Mouse (Mus musculus) MEL (cell line): Measurements from ENCODE around the gene Rtcb. TPM values are rescaled to one million over a fixed set of nuclear protein-coding genes. Genes with fewer than 3 reads are reported as not detected.
A peak's percentile ranks its signal among the peaks of the same experiment; 100 is the strongest.

Source experiments
- DNase-seq: peaks from one replicate; pipeline ENCODE4 v3.0.0; 2011; ENCODE audit warnings: low read depth, low spot score
- H3K27ac ChIP-seq: 2 replicates; pipeline ENCODE4 v1.5.1; 2012; ENCODE audit warnings: low read depth, mild to moderate bottlenecking, control low read depth, low read length, moderate library complexity; ENCODE audit not compliant: control insufficient read depth
- H3K27me3 ChIP-seq, 2 experiments: fragments of 150-350 bp in 1 of 2; sonication (generic) in 1 of 2; 2 replicates each; pipeline ENCODE4 v1.6.1; 2012; ENCODE audit warnings: low read length in 2 of 2, mild to moderate bottlenecking in 2 of 2, improper control_type of control experiment in 1 of 2, moderate library complexity in 1 of 2; ENCODE audit not compliant: insufficient read depth in 2 of 2, control insufficient read depth in 1 of 2
- H3K36me3 ChIP-seq, 2 experiments: 2 replicates each; pipeline ENCODE4 v1.6.1; 2012 to 2014; ENCODE audit warnings: low read length in 2 of 2, improper control_type of control experiment in 1 of 2, inconsistent platforms in 1 of 2, mild to moderate bottlenecking in 1 of 2; ENCODE audit not compliant: insufficient read depth in 2 of 2, control insufficient read depth in 1 of 2
- H3K4me1 ChIP-seq, 2 experiments: fragments of 150-350 bp in 1 of 2; sonication (generic) in 1 of 2; 2 replicates each; pipeline ENCODE4 v1.6.1; 2012; ENCODE audit warnings: low read length in 2 of 2, improper control_type of control experiment in 1 of 2, mild to moderate bottlenecking in 1 of 2; ENCODE audit not compliant: insufficient read depth in 2 of 2, control insufficient read depth in 1 of 2
- H3K4me3 ChIP-seq, 2 experiments: fragments of 150-350 bp in 1 of 2; sonication (generic) in 1 of 2; 2 replicates each; pipeline ENCODE4 v1.5.1; 2012; ENCODE audit warnings: low read depth in 2 of 2, low read length in 2 of 2, mild to moderate bottlenecking in 2 of 2, moderate library complexity in 2 of 2, control low read depth in 1 of 2, improper control_type of control experiment in 1 of 2; ENCODE audit not compliant: control insufficient read depth in 1 of 2, insufficient read depth in 1 of 2
- H3K79me2 ChIP-seq: 2 replicates; pipeline ENCODE4 v1.6.1; 2012; ENCODE audit warnings: mild to moderate bottlenecking, low read length, moderate library complexity; ENCODE audit not compliant: control insufficient read depth, poor library complexity, insufficient read depth
- H3K9ac ChIP-seq: 2 replicates; pipeline ENCODE4 v1.6.1; 2012; ENCODE audit warnings: low read depth, mild to moderate bottlenecking, control low read depth, low read length, moderate library complexity; ENCODE audit not compliant: control insufficient read depth, poor library complexity, severe bottlenecking
- H3K9me3 ChIP-seq: fragments of 150-350 bp; sonication (generic); replicated peaks from 2 replicates; pipeline ENCODE4 v1.6.1; 2012; ENCODE audit warnings: mild to moderate bottlenecking, low read length, improper control_type of control experiment, moderate library complexity; ENCODE audit not compliant: insufficient read depth
- CHD2 ChIP-seq: IDR thresholded peaks from 2 replicates; pipeline ENCODE4 v1.6.1; 2011; ENCODE audit warnings: low read length, improper control_type of control experiment
- ETS1 ChIP-seq: IDR thresholded peaks from 2 replicates; pipeline ENCODE4 v1.6.1; 2012; ENCODE audit warnings: low read depth, mild to moderate bottlenecking, inconsistent platforms, low read length, improper control_type of control experiment, moderate library complexity
- GABPA ChIP-seq: IDR thresholded peaks from 2 replicates; pipeline ENCODE4 v1.6.1; 2012; ENCODE audit warnings: low read depth, mild to moderate bottlenecking, inconsistent platforms, low read length, improper control_type of control experiment, moderate library complexity
- HCFC1 ChIP-seq: IDR thresholded peaks from 2 replicates; pipeline ENCODE4 v1.6.1; 2012; ENCODE audit warnings: low read depth, mild to moderate bottlenecking, inconsistent platforms, low read length, improper control_type of control experiment, moderate library complexity
- JUND ChIP-seq: IDR thresholded peaks from 2 replicates; pipeline ENCODE4 v1.6.1; 2011; ENCODE audit warnings: low read depth, mild to moderate bottlenecking, improper control_type of control experiment, low read length
- MAFK ChIP-seq: IDR thresholded peaks from 2 replicates; pipeline ENCODE4 v1.6.1; 2011; ENCODE audit warnings: low read depth, mild to moderate bottlenecking, low read length, improper control_type of control experiment, borderline replicate concordance
- MAX ChIP-seq: IDR thresholded peaks from 2 replicates; pipeline ENCODE4 v1.6.1; 2011; ENCODE audit warnings: low read length, improper control_type of control experiment
- MAZ ChIP-seq: IDR thresholded peaks from 2 replicates; pipeline ENCODE4 v1.6.1; 2012; ENCODE audit warnings: low read depth, mild to moderate bottlenecking, inconsistent platforms, low read length, improper control_type of control experiment
- MEF2A ChIP-seq: IDR thresholded peaks from 2 replicates; pipeline ENCODE4 v1.6.1; 2014; ENCODE audit warnings: low read depth, mild to moderate bottlenecking, inconsistent platforms, low read length, improper control_type of control experiment; ENCODE audit not compliant: poor library complexity, insufficient replicate concordance, severe bottlenecking; ENCODE audit errors: extremely low read depth
- NELFE ChIP-seq: IDR thresholded peaks from 2 replicates; pipeline ENCODE4 v1.6.1; 2011; ENCODE audit warnings: low read depth, low read length, improper control_type of control experiment
- POLR2A ChIP-seq, 2 experiments: IDR thresholded peaks; 2 replicates each; pipeline ENCODE4 v1.6.1; 2011 to 2012; ENCODE audit warnings: low read length in 2 of 2, mild to moderate bottlenecking in 2 of 2, control low read depth in 1 of 2, improper control_type of control experiment in 1 of 2, low read depth in 1 of 2, moderate library complexity in 1 of 2; ENCODE audit not compliant: control insufficient read depth in 1 of 2, insufficient read depth in 1 of 2, poor library complexity in 1 of 2
- POLR2AphosphoS5 ChIP-seq: IDR thresholded peaks from 2 replicates; pipeline ENCODE4 v1.6.1; 2012; ENCODE audit warnings: low read depth, borderline replicate concordance, mild to moderate bottlenecking, inconsistent platforms, low read length, moderate library complexity, mixed read lengths
- RCOR1 ChIP-seq: IDR thresholded peaks from 2 replicates; pipeline ENCODE4 v1.6.1; 2012; ENCODE audit warnings: low read depth, mild to moderate bottlenecking, inconsistent platforms, low read length, improper control_type of control experiment
- SIN3A ChIP-seq: IDR thresholded peaks from 2 replicates; pipeline ENCODE4 v1.6.1; 2012; ENCODE audit warnings: low read length, improper control_type of control experiment, inconsistent platforms
- SMC3 ChIP-seq: IDR thresholded peaks from 2 replicates; pipeline ENCODE4 v1.6.1; 2011; ENCODE audit warnings: low read depth, low read length, improper control_type of control experiment
- UBTF ChIP-seq: IDR thresholded peaks from 2 replicates; pipeline ENCODE4 v1.6.1; 2012; ENCODE audit warnings: low read depth, mild to moderate bottlenecking, inconsistent platforms, low read length, improper control_type of control experiment, moderate library complexity, borderline replicate concordance; ENCODE audit not compliant: insufficient read depth
- ZKSCAN1 ChIP-seq: IDR thresholded peaks from 2 replicates; pipeline ENCODE4 v1.6.1; 2012; ENCODE audit warnings: low read depth, mild to moderate bottlenecking, inconsistent platforms, low read length, improper control_type of control experiment, moderate library complexity
- polyA plus RNA-seq, 2 experiments: library from polyadenylated mRNA; stranded (reverse) in 1 of 2; unstranded in 1 of 2; fragments of >175 nt in 1 of 2; fragments of >200 nt in 1 of 2; gene quantifications; 2 replicates each; pipeline versions ENCODE4 v1.2.1 to v1.2.4; 2012; ENCODE audit warnings: low replicate concordance in 2 of 2, low read depth in 1 of 2; ENCODE audit not compliant: insufficient read length in 2 of 2, insufficient read depth in 1 of 2, missing spikeins in 1 of 2
- total RNA-seq: library from RNA; depleted of rRNA; stranded (reverse); fragments of 300-350 nt; gene quantifications from 2 replicates; pipeline ENCODE4 v1.2.3, GENCODE M21; 2012

Rtcb gene
- total and polyA plus RNA-seq, 3 experiments = 110 to 215 (median 197) TPM

- Histone ChIP-seq H3K27ac (no peak overlapping the region), H3K79me2 (no peaks in the 10 kb centered on the region), H3K4me3 (no peak overlapping the region), H3K9me3 (no peaks in the 10 kb centered on the region), H3K36me3 (no peaks in the 10 kb centered on the region), H3K4me1 (no peaks in the 10 kb centered on the region), H3K27me3 (no peaks in the 10 kb centered on the region; a peak in 2 of 4 replicates), H3K9ac (no peak overlapping the region)
- no peak for DNase-seq
- TF ChIP-seq ZKSCAN1 (no peak), POLR2AphosphoS5 (no peak)
These were observed 15.3 kb upstream of the Rtcb start for GRCm38 (mm10) chr10:85972915-85973314.

GRCm38 (mm10) chr10:85971826-85972225 is 14.2 kb upstream of the Rtcb start:
- no peak overlapping the region for H3K27ac ChIP-seq

GRCm38 (mm10) chr10:85969894-85970620 is 12.4 kb upstream of the Rtcb start:
- H3K36me3 ChIP-seq = no peaks in the 10 kb centered on the region
- H3K4me3 ChIP-seq = no peak overlapping the region
- H3K9me3 ChIP-seq = no peaks in the 10 kb centered on the region
- TF ChIP-seq SMC3 = no peak
- TF ChIP-seq MAX = no peak
- no peak for TF ChIP-seq MAFK
- TF ChIP-seq MEF2A = no peak
- no peak for TF ChIP-seq GABPA
- TF ChIP-seq POLR2A (IDR thresholded peaks at IDR 0.05; ENCODE audit: control insufficient read depth in 1 of 2, insufficient read depth in 1 of 2, low read depth in 1 of 2, low read length in 2 of 2, poor library complexity in 1 of 2) = no peak
- TF ChIP-seq ETS1 = no peak
- TF ChIP-seq MAZ = no peak
- no peak for TF ChIP-seq RCOR1
- peaks cover 0 to 1% of the 10 kb centered on the region in 2 experiments; a peak in 3 of 4 replicates for H3K27me3 ChIP-seq
- no peak overlapping the region for H3K27ac ChIP-seq
- no peaks in the 10 kb centered on the region for H3K4me1 ChIP-seq
- DNase-seq = peak; percentile 21
- H3K9ac ChIP-seq = no peak overlapping the region
- H3K79me2 ChIP-seq = no peaks in the 10 kb centered on the region

More at GRCm38 (mm10) chr10:85971826-85972225, 14.2 kb upstream of the Rtcb start:
- Histone ChIP-seq H3K27me3 (no peaks in the 10 kb centered on the region; a peak in 2 of 4 replicates), H3K9ac (no peak overlapping the region), H3K36me3 (no peaks in the 10 kb centered on the region), H3K79me2 (no peaks in the 10 kb centered on the region), H3K4me3 (no peak overlapping the region), H3K4me1 (no peaks in the 10 kb centered on the region), H3K9me3 (no peaks in the 10 kb centered on the region)
- DNase-seq = no peak
- TF ChIP-seq MAFK (no peak), HCFC1 (no peak), CHD2 (no peak), UBTF (no peak), MEF2A (no peak), NELFE (no peak), ZKSCAN1 (no peak), SIN3A (no peak), JUND (no peak)
